In genomic region chr11:32393095-32393494, GRCm38 (mm10) we compare ENCODE assay signal across 30 mouse cellular contexts. TPM values are rescaled to one million over a fixed set of nuclear protein-coding genes. Genes with fewer than 3 reads are reported as not detected.
DNase-seq lines count a peak whose midpoint lies in the region; ATAC-seq lines count a peak whose summit lies in the region.
"Had no signal": no experiment of that assay in that cellular context is flagged by ENCODE, and none has a peak within 500 bp of the region (broad histone marks: within the 10 kb centered on the region; RNA-seq: fewer than 3 reads in every experiment).

No protein-coding gene starts in this region.

- 62% methylated on average over 2 of the region's 2 CpGs for WGBS in hindbrain, embryonic 15.5 days
- 80% methylated on average over 2 of the region's 2 CpGs for WGBS in hindbrain, embryonic 11.5 days
- 50% methylated on average over 2 of the region's 2 CpGs for WGBS in lung, embryonic 16.5 days
- 75% methylated on average over 2 of the region's 2 CpGs for WGBS in liver, embryonic 11.5 days

- no peaks in the 10 kb centered on the region for H3K27me3 ChIP-seq in hindbrain, embryonic 15.5 days
- no peaks in the 10 kb centered on the region for H3K27me3 ChIP-seq in hindbrain, embryonic 11.5 days (ENCODE audit: control insufficient read depth, insufficient read depth, low read length)
- H3K27me3 ChIP-seq in lung, embryonic 16.5 days (ENCODE audit: control insufficient read depth, insufficient read depth, low read depth, low read length) = no peaks in the 10 kb centered on the region
- no peaks in the 10 kb centered on the region for H3K27me3 ChIP-seq in liver, embryonic 11.5 days (replicated peaks; ENCODE audit: control insufficient read depth, insufficient read depth, low read length)
- H3K27me3 ChIP-seq: embryonic facial prominence, embryonic 13.5 days; forebrain, embryonic 15.5 days; liver, embryonic 15.5 days; midbrain, embryonic 15.5 days; neural tube, embryonic 12.5 days had no signal

- no peak overlapping the region for H3K4me3 ChIP-seq in hindbrain, embryonic 15.5 days
- H3K4me3 ChIP-seq in hindbrain, embryonic 11.5 days (ENCODE audit: low read depth, low read length) = no peak overlapping the region
- no peak overlapping the region for H3K4me3 ChIP-seq in lung, embryonic 16.5 days (ENCODE audit: low read length)
- H3K4me3 ChIP-seq in liver, embryonic 11.5 days (ENCODE audit: low read depth, low read length) = no peak overlapping the region
- H3K4me3 ChIP-seq: embryonic facial prominence, embryonic 13.5 days; forebrain, embryonic 10.5 days; forebrain, embryonic 15.5 days; gastrocnemius, adult 2 months; liver, embryonic 15.5 days; midbrain, embryonic 15.5 days; neural tube, embryonic 12.5 days had no signal

- no peak overlapping the region for H3K4me2 ChIP-seq in hindbrain, embryonic 15.5 days
- H3K4me2 ChIP-seq in hindbrain, embryonic 11.5 days (replicated peaks; ENCODE audit: low read depth, low read length) = no peak overlapping the region
- no peak overlapping the region for H3K4me2 ChIP-seq in lung, embryonic 16.5 days (ENCODE audit: low read depth, low read length)
- H3K4me2 ChIP-seq in liver, embryonic 11.5 days = no peak overlapping the region
- H3K4me2 ChIP-seq: embryonic facial prominence, embryonic 13.5 days; forebrain, embryonic 15.5 days; heart, embryonic 11.5 days; liver, embryonic 15.5 days; midbrain, embryonic 15.5 days; neural tube, embryonic 12.5 days had no signal

- H3K4me1 ChIP-seq in hindbrain, embryonic 15.5 days (replicated peaks) = no peaks in the 10 kb centered on the region
- H3K4me1 ChIP-seq in hindbrain, embryonic 11.5 days (replicated peaks; ENCODE audit: control insufficient read depth, insufficient read depth, low read length) = no peaks in the 10 kb centered on the region
- H3K4me1 ChIP-seq in lung, embryonic 16.5 days (replicated peaks; ENCODE audit: control insufficient read depth, insufficient read depth, low read length) = peaks cover 3% of the 10 kb centered on the region; the same call in 1 of the 2 replicates
- H3K4me1 ChIP-seq in liver, embryonic 11.5 days (replicated peaks; ENCODE audit: control insufficient read depth, insufficient read depth, low read length) = no peaks in the 10 kb centered on the region
- H3K4me1 ChIP-seq: forebrain, embryonic 15.5 days; midbrain, embryonic 15.5 days; neural tube, embryonic 12.5 days had no signal

- DNase-seq in hindbrain, embryonic 11.5 days (ENCODE audit: low spot score) = no peak
- DNase-seq in lung, adult 18-20 months = no peak
- peak; percentile 24 for DNase-seq in brain, adult 2 months (ENCODE audit: low read depth, low spot score)
- DNase-seq in lung, postnatal 4 days = peak; percentile 25 to 78
- DNase-seq in liver, embryonic 11.5 days (ENCODE audit: low spot score) = no peak
- DNase-seq: adrenal gland, postnatal 14 days; cerebellum, adult 11-12 months; gastrocnemius, adult 2 months; gastrocnemius, postnatal 36 days; heart, adult 18-20 months; heart, postnatal 36 days; kidney, adult 9 months; kidney, postnatal 10 days; layer of hippocampus, postnatal 36 days; liver; right cerebral cortex, adult 18-20 months; spleen, adult 18-20 months; thymus, adult 2 months; thymus, postnatal 36 days had no signal

- no peak overlapping the region for H3K9ac ChIP-seq in hindbrain, embryonic 15.5 days
- no peak overlapping the region for H3K9ac ChIP-seq in hindbrain, embryonic 11.5 days (ENCODE audit: low read depth, low read length)
- H3K9ac ChIP-seq in lung, embryonic 16.5 days (ENCODE audit: low read length) = no peak overlapping the region
- no peak overlapping the region for H3K9ac ChIP-seq in liver, embryonic 11.5 days (ENCODE audit: low read depth, low read length)
- H3K9ac ChIP-seq: embryonic facial prominence, embryonic 13.5 days; forebrain, embryonic 15.5 days; liver, embryonic 15.5 days; midbrain, embryonic 15.5 days; neural tube, embryonic 12.5 days had no signal

- H3K36me3 ChIP-seq in hindbrain, embryonic 15.5 days = peaks cover 24% of the 10 kb centered on the region
- peaks cover 5% of the 10 kb centered on the region for H3K36me3 ChIP-seq in hindbrain, embryonic 11.5 days (ENCODE audit: control insufficient read depth, insufficient read depth, low read length)
- H3K36me3 ChIP-seq in lung, embryonic 16.5 days (ENCODE audit: control insufficient read depth, insufficient read depth, low read length) = peaks cover 21% of the 10 kb centered on the region
- 0 out of 2 replicates have a peak, but pooled peaks cover 2% of the 10 kb centered on the region for H3K36me3 ChIP-seq in liver, embryonic 11.5 days (ENCODE audit: control insufficient read depth, insufficient read depth, low read length)
- H3K36me3 ChIP-seq: liver, embryonic 15.5 days had no signal

- H3K9me3 ChIP-seq in hindbrain, embryonic 15.5 days = no peaks in the 10 kb centered on the region
- no peaks in the 10 kb centered on the region for H3K9me3 ChIP-seq in hindbrain, embryonic 11.5 days (ENCODE audit: control insufficient read depth, low read length)
- no peaks in the 10 kb centered on the region for H3K9me3 ChIP-seq in lung, embryonic 16.5 days (ENCODE audit: control insufficient read depth, low read length)
- H3K9me3 ChIP-seq in liver, embryonic 11.5 days (ENCODE audit: control insufficient read depth, low read length) = no peaks in the 10 kb centered on the region
- H3K9me3 ChIP-seq: embryonic facial prominence, embryonic 13.5 days; forebrain, embryonic 15.5 days; liver, embryonic 15.5 days; midbrain, embryonic 15.5 days; neural tube, embryonic 12.5 days had no signal

- ATAC-seq in hindbrain, embryonic 15.5 days (ENCODE audit: low FRiP score, low read depth) = 0 out of 2 replicates have a peak, but pooled peaks have one; percentile 48
- ATAC-seq in hindbrain, embryonic 11.5 days (ENCODE audit: low FRiP score) = no peak
- ATAC-seq in lung, embryonic 16.5 days (ENCODE audit: low read depth) = peak; percentile 40; the same call in 1 of the 2 replicates
- ATAC-seq in liver, embryonic 11.5 days (replicated peaks; ENCODE audit: low FRiP score) = no peak
- ATAC-seq: CD4-positive, CD25-positive, alpha-beta regulatory T cell, adult 4 months; forebrain, embryonic 15.5 days; intestine, postnatal 0 days; midbrain, embryonic 15.5 days had no signal

- no peak overlapping the region for H3K27ac ChIP-seq in hindbrain, embryonic 15.5 days (replicated peaks)
- no peak overlapping the region for H3K27ac ChIP-seq in hindbrain, embryonic 11.5 days (ENCODE audit: low read depth, low read length)
- H3K27ac ChIP-seq in lung, embryonic 16.5 days (ENCODE audit: low read length) = no peak overlapping the region
- no peak overlapping the region for H3K27ac ChIP-seq in liver, embryonic 11.5 days (ENCODE audit: low read depth, low read length)
- H3K27ac ChIP-seq: embryonic facial prominence, embryonic 13.5 days; forebrain, embryonic 10.5 days; forebrain, embryonic 15.5 days; gastrocnemius, adult 2 months; liver, embryonic 15.5 days; midbrain, embryonic 15.5 days; neural tube, embryonic 12.5 days had no signal

RNA-seq across cellular contexts. Expression of gene Sh3pxd2b, which starts 45.5 kb away (rescaled TPM):
- polyA plus RNA-seq in hindbrain, embryonic 15.5 days (2015; fragmentation: Nextera tagmentation; extraction: Ambion mirVana) = 20.8 and 21.1 TPM in 2 replicates
- 21.1 and 24.2 TPM in 2 replicates for polyA plus RNA-seq in hindbrain, embryonic 11.5 days (2014; fragmentation: Nextera tagmentation; extraction: Ambion mirVana)
- polyA plus RNA-seq in lung, embryonic 16.5 days (2015; fragmentation: Nextera tagmentation; extraction: Ambion mirVana) = 23.4 and 23.6 TPM in 2 replicates
- polyA plus RNA-seq in liver, embryonic 11.5 days (2014; fragmentation: Nextera tagmentation; extraction: Ambion mirVana) = 7.4 and 8.2 TPM in 2 replicates

Comparison
In these comparisons a context has a peak if more than half of its experiments do, and no peak if none do; other contexts are left out.
1. ATAC-seq: peak in hindbrain, embryonic 15.5 days (single experiment) and lung, embryonic 16.5 days (single experiment); none in hindbrain, embryonic 11.5 days (single experiment) and liver, embryonic 11.5 days (single experiment).
2. DNase-seq: peak in brain, adult 2 months (single experiment) and lung, postnatal 4 days (2 of 2); none in hindbrain, embryonic 11.5 days (single experiment), lung, adult 18-20 months (0 of 2) and liver, embryonic 11.5 days (single experiment).